Mouse (Mus musculus) cerebellum, postnatal 10 days (tissue): ENCODE results near the gene Ano2.

Experiments
- DNase-seq, 2 experiments: peaks; one replicate each; pipeline ENCODE4 v3.0.0; 2021; ENCODE audit warnings: mixed read lengths in 2 of 2

Gene Ano2

GRCm38 (mm10) chr6:125743203-125744100 is 53.2 kb downstream of the Ano2 start:
- DNase-seq, result no peak

DNA sequence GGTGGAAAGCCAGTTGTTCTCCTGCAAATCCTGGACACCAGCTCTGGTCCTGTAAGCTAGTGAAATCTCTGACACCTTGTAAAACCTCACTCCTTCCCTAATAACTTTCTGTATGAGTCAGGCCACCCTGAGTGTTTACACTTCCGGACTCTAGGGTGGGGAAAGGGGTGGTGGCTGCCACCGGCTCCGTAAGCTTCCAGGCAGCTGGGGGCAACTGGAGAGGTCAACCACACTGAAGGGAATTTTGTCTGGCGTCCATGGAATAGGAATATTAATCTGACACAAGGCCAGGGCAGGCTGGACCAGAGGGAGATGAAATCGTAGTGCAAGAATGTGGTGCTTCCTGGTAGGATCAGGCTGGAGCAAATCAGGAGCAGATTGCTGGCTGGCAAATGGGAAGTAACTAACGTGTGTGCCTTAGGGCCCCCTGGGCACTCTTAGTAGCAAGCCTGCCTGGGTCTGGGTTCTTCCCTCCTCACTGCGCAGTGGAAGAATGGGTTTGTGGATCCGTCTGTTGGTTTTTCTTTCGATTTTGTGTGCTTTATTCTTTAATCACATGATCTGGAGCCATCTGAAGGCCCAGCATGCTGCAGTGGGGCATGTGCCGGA is 57.2 kb downstream of the Ano2 start:
- DNase-seq, result no peak

- DNase-seq, result no peak
Observed at GRCm38 (mm10) chr6:125748646-125749045, 58.4 kb downstream of the Ano2 start.

GRCm38 (mm10) chr6:125762851-125763519 is 72.8 kb downstream of the Ano2 start:
- DNase-seq, result no peak

DNA sequence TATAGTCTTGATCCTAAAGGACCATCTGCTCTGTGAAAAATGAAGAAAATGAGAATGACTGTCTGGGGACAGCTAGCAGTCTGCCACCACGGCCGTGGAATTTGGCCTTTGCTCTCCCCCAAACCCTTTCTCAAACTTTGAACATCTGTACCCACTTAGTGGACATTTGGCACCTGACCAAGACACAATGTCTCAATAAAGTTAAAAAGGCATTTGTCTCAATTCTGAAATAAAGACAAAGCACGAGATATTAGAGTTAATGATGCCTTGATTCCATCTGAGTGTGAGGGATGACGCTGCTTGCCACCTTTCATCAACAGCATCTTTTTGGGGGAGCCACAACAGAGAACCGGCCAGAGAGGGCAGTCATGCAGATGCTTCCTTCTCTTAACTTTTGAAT is 83.0 kb downstream of the Ano2 start:
- DNase-seq, result no peak

- DNase-seq, result no peak
Observed at GRCm38 (mm10) chr6:125776291-125776690, 86.1 kb downstream of the Ano2 start.

DNA sequence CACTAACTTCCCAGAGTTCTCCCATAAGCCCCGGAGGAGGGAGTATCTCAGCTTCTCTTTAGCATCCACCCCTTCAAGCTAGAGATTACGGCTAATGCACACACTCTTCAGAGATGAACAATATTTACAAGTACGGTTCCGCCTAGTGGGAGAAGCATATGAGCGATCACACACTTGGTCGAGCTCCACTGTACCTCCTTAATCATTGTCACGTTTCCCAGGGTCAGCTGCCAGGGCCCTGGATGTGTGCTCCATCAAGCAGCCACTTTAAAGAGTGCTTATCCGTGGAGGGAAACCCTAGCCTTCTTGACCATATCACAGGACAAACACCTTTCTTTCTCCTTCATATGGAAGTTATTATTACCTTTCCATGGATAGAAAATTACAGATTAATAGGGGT is 112.7 kb downstream of the Ano2 start:
- peak; percentile 9 to 16 for DNase-seq

GRCm38 (mm10) chr6:125803364-125804011 is 113.3 kb downstream of the Ano2 start:
- peak in 1 of 2 experiments; percentile 8 for DNase-seq

DNA sequence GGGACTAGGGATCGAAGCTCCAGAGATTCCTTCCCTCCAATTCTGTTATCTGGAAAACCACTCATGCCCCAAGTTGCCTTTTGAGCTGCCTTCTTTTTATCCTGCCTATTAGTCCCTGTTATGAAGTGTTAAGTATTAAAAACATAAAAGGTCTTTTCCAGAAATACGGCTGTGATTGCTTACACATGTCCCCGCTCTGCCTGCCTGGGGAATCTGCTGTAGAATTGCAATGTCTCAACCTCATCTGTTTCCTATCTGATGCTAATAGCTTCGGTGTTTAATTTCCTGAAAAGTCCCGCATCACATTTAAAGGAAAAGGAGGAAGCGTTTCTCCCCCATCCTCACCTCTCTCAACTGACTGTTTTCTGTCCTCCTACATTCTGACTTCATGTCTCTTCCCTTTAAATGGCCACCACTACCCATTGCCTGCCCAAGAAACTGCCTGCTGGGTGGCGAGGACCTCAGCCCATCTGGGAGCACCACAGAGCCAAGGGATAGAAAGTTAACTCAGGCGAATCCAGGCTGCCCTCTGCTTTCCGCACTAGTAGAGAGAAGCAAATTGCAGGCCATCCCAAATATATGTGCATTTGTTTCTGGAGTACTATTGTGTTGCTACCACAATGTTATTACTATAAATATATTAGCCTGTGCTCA is 118.9 kb downstream of the Ano2 start:
- DNase-seq, result peak; percentile 17 to 30

DNA sequence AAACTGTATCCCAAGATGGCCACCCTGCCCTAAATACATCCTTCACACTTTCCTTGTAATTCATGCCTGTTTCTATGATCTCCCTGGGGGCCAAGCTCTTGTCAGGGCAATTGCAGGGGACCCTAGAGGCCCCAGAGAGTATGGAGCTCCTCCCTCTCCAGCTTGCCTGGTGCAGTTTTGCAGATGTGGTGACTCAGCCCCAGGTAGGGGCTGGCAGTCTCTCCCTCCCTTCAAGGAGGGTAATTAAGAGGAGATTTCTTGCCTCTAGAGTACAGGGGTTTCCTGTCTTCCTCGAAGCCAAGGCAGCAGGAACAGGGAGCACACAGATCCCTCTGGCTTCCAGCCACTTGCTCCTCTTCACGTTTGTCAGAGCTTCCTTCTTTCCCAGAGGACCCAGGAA is 121.2 kb downstream of the Ano2 start:
- DNase-seq, result no peak

- DNase-seq, result no peak
Observed at GRCm38 (mm10) chr6:125838121-125838520, 147.9 kb downstream of the Ano2 start.

- no peak for DNase-seq
Observed at GRCm38 (mm10) chr6:125841284-125841683, 151.1 kb downstream of the Ano2 start.

GRCm38 (mm10) chr6:125851196-125851595 is 161.0 kb downstream of the Ano2 start:
- DNase-seq, result no peak

DNA sequence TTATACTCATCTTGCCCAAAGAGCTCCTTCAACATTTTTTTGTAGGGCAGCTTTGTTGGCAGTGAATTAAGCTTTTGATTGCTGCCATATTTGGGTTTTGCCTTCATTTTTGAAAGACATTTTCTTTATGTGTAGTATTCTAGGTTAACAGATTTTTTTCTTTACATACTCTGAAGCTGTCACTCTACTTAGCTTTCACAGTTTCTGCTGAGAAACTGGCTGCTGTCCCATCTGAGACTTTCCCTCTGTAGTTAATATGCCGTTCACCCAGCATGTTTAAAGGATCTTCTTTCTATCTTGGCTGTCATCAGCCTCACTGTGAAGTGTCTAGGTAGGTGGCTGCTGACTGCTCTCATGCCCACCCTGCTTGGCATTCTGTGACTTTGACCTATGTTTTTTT is 168.1 kb downstream of the Ano2 start:
- DNase-seq, result peak in 1 of 2 experiments; percentile 9

GRCm38 (mm10) chr6:125868516-125868915 is 178.3 kb downstream of the Ano2 start:
- peak; percentile 56 to 59 for DNase-seq

- no peak for DNase-seq
Observed at GRCm38 (mm10) chr6:125871482-125871881, 181.3 kb downstream of the Ano2 start.

DNA sequence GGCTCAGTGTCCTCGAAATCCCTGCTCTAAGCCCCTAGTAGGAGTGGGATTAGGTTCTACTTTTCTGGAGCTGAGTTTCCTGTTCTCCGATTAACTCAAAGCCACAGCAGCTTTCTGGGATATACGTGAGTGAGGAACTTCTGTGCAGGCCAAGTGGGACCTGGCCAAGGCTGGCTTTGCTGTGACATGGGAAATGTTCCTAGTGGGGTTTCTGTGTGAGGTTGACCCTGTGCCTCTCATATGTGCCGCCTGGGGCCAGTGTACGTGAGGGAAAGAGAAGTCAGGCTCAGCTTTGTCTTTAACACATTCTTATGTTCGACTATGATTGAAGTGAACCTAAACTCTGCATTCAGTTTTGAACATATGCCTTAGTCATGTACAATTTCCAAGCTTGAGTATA is 184.5 kb downstream of the Ano2 start:
- DNase-seq, result no peak

GRCm38 (mm10) chr6:125876884-125877283 is 186.7 kb downstream of the Ano2 start:
- DNase-seq, result no peak

- no peak for DNase-seq
Observed at GRCm38 (mm10) chr6:125878671-125879070, 188.5 kb downstream of the Ano2 start.

DNA sequence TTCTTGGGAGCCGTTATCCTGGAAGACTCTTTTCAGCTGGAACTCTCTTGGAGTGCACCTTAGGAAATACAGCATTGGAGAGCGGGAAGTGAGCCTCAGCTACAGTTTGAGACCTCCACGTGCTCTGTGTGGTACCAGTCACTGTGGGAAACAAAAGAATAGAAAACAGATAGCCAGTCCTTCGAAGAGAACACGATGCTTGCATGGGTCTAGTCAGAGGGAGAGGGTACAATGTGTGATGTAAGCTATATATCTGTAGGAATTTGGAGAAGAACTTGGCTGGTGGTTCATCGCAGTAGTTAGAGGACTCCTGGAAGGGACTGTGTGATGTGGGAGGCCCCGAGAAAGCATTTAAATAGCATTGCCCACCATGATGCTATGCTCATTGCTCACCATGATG is 189.1 kb downstream of the Ano2 start:
- no peak for DNase-seq

DNA sequence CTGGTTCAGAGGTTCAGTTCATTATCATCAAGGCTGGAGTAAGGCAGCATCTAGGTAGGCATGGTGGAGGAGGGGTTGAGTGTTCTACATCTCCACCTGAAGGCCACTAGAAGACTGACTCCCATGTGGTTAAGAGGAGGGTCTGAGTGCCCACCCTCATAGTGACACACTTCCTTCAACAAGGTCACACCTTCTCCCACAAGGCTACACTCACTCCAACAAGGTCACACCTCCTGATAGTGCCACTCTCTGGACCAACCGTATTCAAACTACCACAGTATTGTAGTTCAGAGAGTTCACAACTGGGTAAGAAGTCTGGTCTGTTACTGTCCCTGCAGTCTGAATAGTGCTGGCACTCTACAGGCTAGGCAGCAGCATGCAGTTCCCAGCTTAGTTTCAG is 198.4 kb downstream of the Ano2 start:
- DNase-seq, result no peak

- no peak for DNase-seq
Observed at GRCm38 (mm10) chr6:125894340-125894739, 204.1 kb downstream of the Ano2 start.

GRCm38 (mm10) chr6:125914446-125914845 is 224.2 kb downstream of the Ano2 start:
- no peak for DNase-seq
